Mouse (Mus musculus): ENCODE results near the gene Pkdrej.

DNA sequence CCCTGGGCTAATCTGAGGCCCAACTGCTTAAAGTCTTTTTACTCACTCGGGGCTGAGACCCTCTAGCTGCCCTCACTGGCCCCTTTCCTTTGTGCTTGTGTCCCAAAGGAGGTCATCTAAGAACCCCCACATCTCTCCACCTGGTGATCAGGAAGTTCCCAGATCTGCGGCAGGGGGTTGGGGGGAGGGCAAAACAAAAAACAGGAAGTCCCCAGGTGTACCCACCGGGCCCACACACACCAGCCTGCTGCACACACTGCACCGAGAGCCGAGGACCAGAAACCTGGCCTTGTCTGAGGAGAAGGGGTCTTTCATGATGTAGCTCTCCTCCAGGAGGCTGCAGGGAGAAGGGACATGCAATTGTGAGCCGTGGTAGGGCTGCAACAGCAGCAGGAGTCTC is 13.5 kb downstream of the Pkdrej start:
- TF ChIP-seq EP300 (IDR thresholded peaks at IDR 0.05; ENCODE audit: low read depth), result no peak
- TF ChIP-seq CTCF (IDR thresholded peaks at IDR 0.05; ENCODE audit: low read depth), result no peak
